Mouse (Mus musculus) spleen, embryonic (tissue): ENCODE data around the gene Syt12.

Experiments
- CTCF ChIA-PET: fragments of 350-600 bp; sonication (Branson Sonifier 250); formaldehyde crosslinking; loops from one replicate; lab custom pipeline; 2022; lab: Charles Lee

Gene Syt12

GRCm38 (mm10) chr19:4477345-4478189 is at the start of gene Syt12:
Gene Syt12 (minus strand): TSS chr19:4477447.
- CTCF ChIA-PET, result no interaction called here

DNA sequence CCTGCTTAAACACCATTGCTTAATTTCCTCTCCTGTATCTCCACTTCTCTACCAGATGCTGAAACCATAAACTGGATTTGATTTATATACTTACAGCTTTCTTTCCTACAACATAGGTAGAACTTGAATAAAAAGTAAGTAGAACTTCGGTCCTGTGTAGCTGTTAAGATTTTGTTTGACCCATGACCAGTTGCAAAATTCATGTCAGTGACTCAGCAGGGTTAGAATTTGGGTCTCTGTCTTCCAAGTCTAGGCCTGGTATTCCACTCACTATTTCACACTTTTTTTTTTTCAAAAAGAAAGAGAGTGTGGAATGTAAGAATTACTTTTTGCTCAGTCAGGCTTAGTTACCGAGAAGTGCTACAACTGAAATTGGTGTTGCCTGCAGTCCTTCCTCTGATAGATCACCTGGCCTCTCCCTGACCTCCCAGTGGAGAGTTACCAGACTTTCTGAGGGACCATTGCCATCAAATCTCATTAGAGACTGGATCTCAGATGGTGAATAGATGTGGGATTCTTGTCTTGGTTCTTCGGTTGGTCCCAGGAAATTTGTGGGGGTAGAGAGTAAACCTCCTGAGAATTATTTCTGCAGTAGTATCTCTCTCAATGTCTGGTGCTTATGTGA is 44.3 kb upstream of the Syt12 start:
- CTCF ChIA-PET, result no interaction called here

DNA sequence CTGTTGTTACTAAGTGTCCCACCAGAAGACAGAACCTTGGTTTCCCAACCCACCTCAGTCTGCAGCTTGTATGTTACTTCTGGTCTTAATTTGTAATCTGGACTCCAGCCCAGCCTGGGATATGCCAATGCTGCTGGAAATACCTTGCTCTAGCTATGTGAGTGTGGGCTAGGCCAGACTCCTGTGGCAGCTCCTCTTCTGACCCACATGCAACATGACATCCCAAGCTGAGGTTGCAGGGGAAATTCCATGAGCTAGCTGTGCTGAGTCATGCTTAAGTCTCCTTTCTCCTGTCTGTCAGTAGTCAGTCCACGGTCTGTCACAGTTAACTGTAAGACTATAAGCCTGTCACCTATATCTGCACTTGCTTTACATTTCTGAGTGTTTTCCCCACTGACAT is 40.2 kb upstream of the Syt12 start:
- CTCF ChIA-PET, result no interaction called here

DNA sequence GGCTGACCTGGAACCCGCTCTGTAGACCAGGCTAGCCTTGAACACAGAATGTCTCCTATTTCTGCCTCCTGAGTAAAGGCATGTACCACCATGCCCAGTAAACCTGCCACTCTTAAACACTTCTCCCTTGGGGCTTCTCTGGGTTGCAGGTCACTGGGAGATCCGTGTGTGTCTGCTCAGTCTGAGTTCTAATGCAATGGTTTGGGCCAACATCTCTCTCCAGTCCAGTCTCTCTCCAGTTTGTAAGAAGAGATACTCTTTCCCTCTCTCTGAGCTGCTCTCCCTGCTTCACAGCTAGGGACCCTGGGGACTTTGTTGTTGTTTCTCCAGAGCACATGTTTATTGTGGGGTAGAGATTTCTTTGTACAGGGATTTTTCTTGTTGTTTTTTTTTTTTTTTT is 39.0 kb upstream of the Syt12 start:
- CTCF ChIA-PET, result no interaction called here

- CTCF ChIA-PET, result no interaction called here
Observed at GRCm38 (mm10) chr19:4515746-4516145, 38.5 kb upstream of the Syt12 start.

DNA sequence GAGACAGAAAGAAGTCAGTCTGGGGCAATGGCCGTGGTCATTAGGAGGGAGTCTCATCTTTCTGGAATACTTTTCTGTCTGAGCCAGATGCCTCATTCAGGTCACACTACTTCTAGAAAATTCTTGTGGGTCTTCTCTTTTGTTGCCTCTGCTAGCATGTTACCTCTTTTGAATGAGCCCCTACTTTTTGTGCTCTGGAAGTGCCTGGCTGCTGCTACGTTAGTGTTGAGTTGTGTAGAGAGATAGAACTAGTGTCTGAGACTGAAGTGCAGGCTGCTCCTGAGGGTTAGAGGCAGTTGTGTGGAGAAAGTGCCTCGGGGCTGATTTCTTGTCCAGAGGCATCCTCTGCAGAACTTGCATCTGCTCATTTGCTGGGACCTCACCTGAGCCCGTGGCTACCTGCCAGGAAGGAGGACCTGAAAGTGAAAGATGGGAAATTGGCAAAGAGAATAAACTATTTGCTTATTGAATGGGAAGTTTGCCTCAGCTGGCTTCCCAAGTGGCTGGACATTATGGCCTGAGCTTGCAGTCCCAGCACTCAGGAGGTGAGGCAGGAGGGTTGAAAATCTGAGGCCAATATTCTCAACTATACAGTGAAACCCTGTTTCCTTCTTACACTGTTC is 36.1 kb upstream of the Syt12 start:
- CTCF ChIA-PET, result no interaction called here

DNA sequence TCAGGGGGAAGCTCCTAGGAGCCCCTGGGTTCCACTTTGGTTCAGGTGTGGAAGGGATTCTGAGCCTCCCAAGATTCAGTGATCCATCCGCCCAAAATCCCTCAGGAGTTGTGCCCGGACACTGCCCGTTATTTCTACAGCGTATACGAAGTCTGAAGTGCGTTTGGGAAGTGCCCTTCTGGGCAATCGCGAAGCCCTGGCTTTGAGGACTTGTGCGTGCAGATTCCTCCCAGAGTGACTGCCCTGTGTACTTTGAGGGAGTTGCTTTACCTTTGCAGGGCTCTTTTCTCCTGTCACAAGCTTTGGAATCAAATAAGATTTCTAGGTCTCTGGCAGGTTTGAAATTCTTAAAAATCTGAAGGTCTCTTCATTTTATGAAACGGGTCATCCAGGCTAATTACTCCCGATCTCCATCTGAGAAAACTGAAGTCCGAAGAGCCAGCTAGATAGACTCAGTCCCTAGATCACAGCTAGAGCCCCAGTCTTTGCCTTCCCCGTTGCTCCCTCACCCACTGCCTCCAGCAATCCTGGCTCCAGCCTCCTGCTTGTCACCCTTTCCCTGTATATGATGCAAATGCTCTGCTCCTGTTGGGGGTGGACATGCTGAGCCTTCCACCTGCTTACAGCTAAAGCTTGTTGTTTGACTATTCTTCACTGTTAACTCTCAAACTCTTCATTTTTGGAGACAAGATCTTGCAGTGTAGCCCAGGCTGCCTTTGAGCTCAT is 34.0 kb upstream of the Syt12 start:
- CTCF ChIA-PET, result no interaction called here

- CTCF ChIA-PET, result interaction anchor here (0.6 kb wide), 1 partner anchor 251 kb away, joined by 9 read pairs; no protein-coding TSS in a partner anchor
Observed at GRCm38 (mm10) chr19:4509986-4510963, 33.0 kb upstream of the Syt12 start, which contains the start of gene Pcx. Gene Pcx (plus strand): TSS chr19:4510472.

- CTCF ChIA-PET, result no interaction called here
Observed at GRCm38 (mm10) chr19:4507746-4508145, 30.5 kb upstream of the Syt12 start.

DNA sequence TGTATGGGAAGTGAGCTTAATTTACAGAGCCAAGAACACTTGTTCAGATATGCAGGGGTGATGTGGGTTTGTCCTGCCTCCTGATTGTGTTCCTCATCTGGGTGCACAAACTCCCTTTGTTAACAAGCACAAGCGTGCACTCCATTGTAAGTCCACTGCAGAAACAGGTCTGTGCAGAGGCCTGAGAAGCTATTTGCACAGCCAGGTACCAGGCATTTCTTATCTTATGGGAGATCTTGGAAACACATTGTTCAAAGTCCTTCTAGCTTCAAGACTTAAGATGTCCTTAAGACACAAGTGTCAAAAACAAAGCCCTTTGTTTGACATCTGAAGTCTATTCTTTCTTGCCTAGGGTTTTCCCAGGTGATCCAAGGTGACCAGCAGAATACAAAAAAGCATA is 27.6 kb upstream of the Syt12 start:
- CTCF ChIA-PET, result no interaction called here

DNA sequence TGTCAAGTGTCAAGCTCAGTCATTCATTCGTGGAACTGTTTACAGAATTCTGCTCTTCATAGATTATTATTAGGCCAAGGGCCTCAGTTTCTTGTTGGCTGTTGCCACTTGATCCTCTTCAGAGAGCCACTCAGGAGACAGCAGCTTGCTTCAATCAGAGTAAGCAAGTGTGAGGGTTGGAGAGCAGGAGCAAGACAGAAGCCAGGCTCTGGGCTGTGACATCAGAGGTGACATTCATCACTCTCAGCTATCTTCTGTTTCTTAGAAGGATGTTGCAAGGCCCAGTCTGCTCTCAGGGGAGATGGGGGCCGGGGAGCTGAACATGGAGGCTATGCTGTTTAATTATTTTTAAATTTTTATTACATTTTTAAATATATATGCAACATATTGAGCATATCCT is 25.5 kb upstream of the Syt12 start:
- CTCF ChIA-PET, result interaction anchor here (0.6 kb wide), 1 partner anchor 376 kb away, joined by 3 read pairs; the partner anchor contains the start of gene Zdhhc24

GRCm38 (mm10) chr19:4498062-4498933 is 21.1 kb upstream of the Syt12 start, which contains the start of gene 2010003K11Rik:
Gene 2010003K11Rik (minus strand): TSS chr19:4498583.
- CTCF ChIA-PET, result interaction anchor here (0.6 kb wide), 1 partner anchor 56 kb away, joined by 6 read pairs; no protein-coding TSS in a partner anchor

DNA sequence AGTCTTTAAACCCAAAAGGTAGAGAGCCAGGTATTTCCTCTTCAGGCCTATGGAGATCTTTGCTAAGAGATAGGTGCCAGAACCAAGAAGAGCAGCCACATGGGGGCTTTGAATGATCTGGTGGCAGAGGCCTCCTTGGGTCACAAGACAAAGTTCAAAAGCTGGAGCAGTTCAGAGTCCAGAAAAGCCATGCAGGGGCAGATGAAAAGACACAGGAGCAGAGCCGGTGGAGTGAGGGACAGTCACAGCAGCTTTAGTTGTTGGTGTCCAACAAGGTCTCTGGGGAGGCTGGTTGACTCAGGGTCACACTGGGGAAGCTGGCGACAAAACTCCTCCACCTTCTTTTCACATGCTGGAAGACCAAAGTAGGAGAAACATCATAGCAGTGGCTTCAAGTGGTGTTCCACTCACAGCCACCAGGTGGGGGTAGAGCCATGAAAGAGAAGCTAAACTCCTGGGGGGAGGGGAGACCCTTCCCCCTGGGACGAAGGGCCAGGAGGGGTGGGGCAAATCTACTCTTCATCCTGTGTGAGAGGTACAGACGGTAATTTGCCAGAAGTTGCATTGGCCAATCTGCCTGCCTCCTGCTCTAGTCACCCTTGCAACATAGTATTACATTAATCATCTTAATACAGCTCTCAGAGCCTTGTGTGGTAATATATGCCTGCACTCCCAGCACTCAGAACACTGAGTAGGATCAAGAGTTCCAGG is 20.2 kb upstream of the Syt12 start:
- CTCF ChIA-PET, result interaction anchor here (0.6 kb wide), 1 partner anchor 57 kb away, joined by 6 read pairs; no protein-coding TSS in a partner anchor

DNA sequence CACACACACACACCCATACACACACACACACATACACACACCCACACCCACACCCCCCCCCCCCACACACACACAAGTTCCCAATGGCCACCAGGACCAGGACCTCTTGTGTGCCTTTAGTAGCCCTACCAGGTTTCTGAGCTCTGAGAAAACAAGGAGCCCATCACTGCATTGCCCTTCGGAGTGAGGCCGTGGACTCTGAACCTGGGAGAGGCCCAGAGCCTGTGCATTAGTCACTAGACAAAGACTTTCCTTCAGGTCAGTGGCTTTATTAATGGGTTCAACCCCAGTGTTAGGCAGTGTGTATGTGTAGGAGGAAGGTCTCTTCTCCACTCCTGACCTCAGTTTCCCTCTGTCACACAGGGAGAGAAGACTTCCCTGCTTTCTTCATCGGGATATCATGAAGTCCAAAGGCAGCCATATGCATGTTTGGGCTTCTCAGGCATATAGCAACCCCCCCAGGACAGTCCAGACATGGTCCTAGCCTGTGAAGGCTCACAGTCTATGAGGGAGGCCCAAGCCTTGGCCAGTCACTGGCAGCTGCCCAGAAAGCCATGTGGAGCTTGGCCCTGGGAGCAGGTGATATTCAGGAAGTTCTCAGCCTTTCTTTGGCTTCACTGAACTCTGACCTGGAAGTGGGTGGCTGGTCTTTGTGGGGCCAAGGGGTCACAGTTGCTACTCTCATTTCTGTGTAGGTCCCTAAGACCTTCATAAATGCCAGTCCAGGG is 19.5 kb upstream of the Syt12 start:
- CTCF ChIA-PET, result no interaction called here

GRCm38 (mm10) chr19:4495814-4496213 is 18.6 kb upstream of the Syt12 start:
- CTCF ChIA-PET, result no interaction called here

- CTCF ChIA-PET, result no interaction called here
Observed at GRCm38 (mm10) chr19:4494707-4495106, 17.5 kb upstream of the Syt12 start.

GRCm38 (mm10) chr19:4492526-4493296 is 15.5 kb upstream of the Syt12 start:
- CTCF ChIA-PET, result interaction anchor here (0.7 kb wide), 1 partner anchor 164 kb away, joined by 3 read pairs; no protein-coding TSS in a partner anchor
